Mouse (Mus musculus) urinary bladder, postnatal 10 days (tissue): Measurements from ENCODE around the gene Gipc2.

Experiments
- DNase-seq: peaks from one replicate; pipeline ENCODE4 v3.0.0; 2022; ENCODE audit warnings: low spot score

Gene Gipc2

DNA sequence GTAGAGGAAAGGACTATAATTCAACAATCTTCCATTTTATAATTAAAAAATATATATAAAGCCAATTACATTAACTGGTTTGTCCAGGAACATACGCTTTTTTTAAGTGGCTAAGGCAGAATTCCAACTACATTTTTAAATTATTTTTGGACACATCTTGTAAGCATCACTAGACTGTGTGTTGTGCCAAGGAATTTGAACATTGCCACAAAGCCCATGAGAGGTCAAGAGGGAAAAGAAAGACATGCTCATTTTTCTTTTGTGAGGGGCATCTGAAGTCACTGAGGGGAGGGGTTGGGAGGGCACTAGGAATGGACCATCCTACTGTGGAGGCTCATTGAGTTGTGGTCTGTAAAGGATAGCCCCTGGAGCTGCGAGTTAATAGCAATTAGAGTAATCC lies 97.0 kb downstream of the Gipc2 start:
- no peak for DNase-seq

DNA sequence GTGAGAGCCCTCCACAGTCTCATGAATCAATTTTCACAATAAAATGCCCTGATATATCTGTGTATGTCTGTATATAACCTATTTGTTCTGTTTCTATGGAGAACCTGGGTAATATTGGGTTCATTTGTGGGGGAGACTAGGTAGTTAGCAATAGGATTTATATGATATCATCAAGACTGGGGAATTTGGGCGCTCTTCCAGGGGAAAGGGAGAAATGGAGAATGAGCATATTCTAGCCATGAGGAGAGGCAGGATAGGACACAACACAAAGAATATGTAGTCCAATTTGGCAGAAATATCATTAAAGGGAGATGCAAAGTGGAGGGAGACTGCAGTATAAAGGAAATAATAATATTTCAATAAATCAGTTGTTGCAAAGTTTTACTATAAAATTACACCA lies 97.7 kb downstream of the Gipc2 start:
- DNase-seq, result no peak

DNA sequence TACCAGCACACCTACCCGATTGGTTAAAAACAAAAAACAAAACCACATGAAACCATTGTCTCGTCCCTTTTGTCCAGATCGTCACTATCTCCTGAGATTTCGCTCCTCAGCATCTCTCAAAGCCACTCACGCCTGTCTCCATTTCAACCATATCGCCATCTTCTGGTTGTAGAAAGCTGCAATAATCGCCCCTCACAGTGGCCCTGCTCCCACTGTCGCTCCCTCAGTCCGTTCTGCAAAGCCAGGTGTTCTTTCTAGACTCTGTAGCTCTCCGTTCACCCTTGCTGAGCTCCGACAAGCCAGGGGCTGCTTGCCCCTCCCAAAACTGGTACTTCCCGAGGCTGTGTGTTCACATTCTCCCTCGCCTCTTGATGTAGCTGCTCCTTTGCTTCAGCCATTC lies 99.3 kb downstream of the Gipc2 start:
- DNase-seq, result no peak

DNA sequence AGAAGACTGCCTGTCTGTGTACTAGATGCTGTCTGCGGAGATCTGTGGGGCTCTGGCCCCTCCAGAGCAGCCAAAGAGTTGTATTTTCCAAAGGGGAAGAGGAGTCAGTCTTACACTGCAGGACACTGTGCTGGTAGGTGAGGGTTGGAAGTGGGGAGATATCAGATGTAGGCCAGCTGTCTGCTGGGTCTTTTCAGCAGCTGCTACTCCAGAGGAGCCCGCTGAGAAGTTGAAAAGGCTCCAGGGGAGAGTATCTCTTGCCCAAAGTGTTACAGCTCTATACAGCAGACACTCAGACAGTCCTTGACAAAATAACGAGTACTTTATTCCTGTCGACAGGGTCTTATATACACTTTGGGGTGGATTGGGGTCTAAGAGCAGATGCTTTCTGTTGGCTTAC lies 100.2 kb downstream of the Gipc2 start:
- no peak for DNase-seq

DNA sequence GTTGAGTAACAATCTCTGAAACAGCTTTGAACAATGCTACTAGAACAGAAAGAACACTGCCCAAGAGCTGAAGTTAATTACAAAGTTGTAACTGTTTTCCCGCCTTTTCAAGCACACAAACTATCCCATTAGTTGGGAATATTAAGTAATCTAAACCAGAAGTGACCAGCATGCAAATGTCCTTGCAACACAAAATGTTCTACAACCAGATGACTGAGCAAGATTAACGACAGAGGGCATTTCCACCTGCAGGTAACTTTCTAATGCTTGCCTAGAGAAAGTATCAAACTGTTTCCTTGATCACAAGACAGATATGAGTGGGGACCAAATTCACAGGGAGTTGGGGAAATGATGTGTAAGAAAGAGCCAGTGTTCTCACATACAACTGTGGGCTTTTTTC lies 101.9 kb downstream of the Gipc2 start:
- DNase-seq, result no peak

DNA sequence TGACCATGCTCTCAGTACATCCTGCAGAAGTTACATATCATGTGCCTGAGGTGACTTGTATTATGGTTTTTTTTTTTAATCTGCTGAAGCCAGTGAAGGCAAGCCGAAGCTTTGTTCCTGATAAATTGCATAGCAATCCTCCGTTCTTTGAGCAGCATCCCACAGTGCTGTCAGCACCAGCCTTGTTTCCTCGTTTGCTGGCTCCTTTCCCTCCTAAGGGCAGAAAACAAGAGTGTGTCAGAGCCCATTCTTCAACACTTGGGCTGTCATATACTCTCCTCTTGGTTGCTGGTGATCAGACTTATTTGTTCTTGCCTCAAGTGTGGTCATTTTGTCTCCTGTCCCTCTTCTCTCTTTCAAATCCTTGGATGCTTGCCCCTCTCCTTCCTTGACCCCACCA lies 103.2 kb downstream of the Gipc2 start:
- DNase-seq, result no peak

DNA sequence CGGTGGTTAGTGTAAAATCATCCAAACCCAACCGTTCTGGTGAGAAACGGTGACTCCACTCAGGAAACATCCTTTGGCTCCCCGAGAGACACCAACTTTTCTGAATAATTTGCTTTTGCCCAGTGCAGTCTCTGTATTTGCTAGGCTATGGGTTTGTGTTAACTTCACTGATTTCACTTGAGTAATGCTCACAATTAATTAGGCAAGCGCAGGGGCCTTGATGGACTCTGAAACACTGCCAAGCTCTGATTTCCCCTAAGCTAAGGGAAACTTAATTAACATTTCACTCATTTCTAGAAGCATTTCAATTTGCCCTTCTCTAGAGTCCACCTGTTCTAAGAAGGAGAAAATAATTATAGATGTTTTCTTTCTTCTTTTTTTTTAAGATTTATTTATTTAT lies 104.9 kb downstream of the Gipc2 start:
- DNase-seq, result no peak

DNA sequence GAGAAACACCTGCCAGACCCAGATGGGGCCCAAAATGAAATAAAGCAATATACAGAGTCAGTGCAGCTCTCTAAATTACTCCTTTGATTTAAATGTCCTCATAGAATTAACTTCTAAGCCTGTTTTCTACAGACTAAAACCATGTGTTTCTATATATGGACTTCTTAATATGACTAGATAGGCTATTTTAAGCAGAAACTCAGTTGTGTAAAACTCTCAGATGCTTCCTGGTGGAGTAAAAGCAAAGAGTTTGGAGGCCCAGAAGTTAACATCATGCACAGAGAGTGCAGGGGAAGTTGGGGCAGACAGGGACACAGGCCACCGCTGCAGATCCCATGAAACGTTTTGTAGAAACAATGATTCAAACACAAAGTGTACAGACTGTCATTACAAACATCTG lies 107.8 kb downstream of the Gipc2 start:
- DNase-seq, result no peak

DNA sequence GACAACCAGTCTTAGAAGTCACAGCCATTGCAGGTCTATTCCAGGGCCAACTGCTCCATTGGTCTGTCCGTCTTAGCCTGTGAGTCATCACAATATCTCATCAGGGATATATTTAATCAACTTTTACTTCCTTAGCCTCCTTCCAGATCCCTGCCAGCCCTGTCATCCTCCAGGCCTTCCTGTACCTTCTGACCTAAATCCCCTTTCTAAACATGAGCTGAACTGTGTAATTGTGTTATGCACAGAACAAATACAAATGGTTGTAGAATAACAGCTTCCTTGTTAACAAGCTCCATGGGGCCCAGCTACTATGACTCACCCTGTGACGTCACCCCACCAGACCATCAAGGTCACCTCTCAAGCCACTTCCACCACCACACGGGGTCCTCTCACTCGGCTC lies 111.8 kb downstream of the Gipc2 start:
- DNase-seq, result no peak

DNA sequence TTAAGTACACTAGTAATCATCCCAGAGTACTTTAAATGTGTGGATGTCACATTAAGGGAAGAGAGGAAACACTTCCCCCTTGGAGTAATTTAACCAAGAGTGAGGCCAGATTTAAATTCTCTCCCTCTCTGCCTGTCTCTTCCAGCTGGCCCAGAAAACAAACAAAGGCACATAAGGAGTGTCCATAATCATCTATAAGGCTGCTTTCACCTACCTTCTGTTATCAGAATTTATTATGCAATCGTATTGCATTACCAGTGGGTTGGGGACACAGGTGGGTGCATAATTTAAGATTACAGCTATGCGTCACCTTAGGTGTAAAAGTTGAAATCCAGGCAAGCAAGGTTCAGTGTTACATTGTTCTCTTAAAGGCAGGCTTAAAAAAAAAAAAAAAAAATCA lies 114.1 kb downstream of the Gipc2 start:
- DNase-seq, result no peak

DNA sequence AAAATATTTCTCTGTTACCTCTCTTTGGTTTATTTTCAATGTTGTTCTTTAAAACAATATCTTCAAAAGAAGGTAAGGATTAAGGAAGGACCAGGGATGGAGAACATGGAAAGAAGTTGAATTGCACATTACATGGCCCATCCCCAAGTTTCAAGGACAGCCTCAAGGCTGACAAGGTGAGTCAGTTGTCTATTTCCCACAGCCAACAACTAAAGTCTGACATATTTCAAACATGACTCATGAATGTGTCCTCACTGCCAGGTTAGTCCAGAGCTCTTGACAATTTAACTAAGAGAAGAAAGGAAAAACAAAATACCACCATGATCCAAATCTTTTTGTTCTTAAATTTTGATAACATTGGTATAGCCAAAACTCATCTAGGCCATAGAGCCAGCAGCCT lies 118.1 kb downstream of the Gipc2 start:
- DNase-seq, result no peak

DNA sequence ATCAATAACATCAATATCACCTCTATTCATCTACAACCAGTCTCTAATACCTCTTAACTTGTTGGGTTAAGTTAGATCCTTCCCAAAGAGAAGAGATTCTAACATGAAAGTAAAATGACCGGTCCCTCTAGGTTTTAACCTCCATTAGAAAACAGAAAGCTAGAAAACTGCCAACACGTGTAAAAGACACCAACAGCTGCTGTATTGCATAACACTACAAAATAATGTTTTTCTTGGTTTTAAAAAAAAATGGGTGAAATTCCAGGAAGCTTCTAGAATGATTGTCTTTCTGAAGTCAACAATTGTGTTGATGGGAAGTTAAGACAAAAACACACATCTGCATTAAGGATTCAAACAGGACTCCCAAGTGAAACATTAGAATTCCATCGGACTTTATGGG lies 119.1 kb downstream of the Gipc2 start:
- no peak for DNase-seq
